Mouse (Mus musculus) erythroblast, embryonic 14.5 days (primary cell): ENCODE measurements around the gene Ggn. TPM values are rescaled to one million over a fixed set of nuclear protein-coding genes. Genes with fewer than 3 reads are reported as not detected.
A peak's percentile ranks its signal among the peaks of the same experiment; 100 is the strongest.
"Not testable (repeated sequence)": the region's sequence is repeated elsewhere in the genome, so short reads cannot be mapped to it uniquely, and the experiment has no call there.

Experiments used
- H3K27me3 ChIP-seq: 2 replicates; pipeline ENCODE4 v1.6.1; 2012; ENCODE audit warnings: inconsistent platforms; ENCODE audit not compliant: control insufficient read depth
- H3K36me3 ChIP-seq: 2 replicates; pipeline ENCODE4 v1.6.1; 2012; ENCODE audit warnings: mild to moderate bottlenecking, inconsistent platforms; ENCODE audit not compliant: control insufficient read depth
- H3K4me1 ChIP-seq: 2 replicates; pipeline ENCODE4 v1.6.1; 2012; ENCODE audit warnings: inconsistent platforms; ENCODE audit not compliant: control insufficient read depth
- H3K4me3 ChIP-seq: replicated peaks from 2 replicates; pipeline ENCODE3; 2012; ENCODE audit warnings: moderate library complexity, mild to moderate bottlenecking, inconsistent platforms
- H3K9me3 ChIP-seq: 2 replicates; pipeline ENCODE4 v1.6.1; 2012; ENCODE audit warnings: low read length, inconsistent platforms, mixed read lengths; ENCODE audit not compliant: control insufficient read depth
- GATA1 ChIP-seq: IDR thresholded peaks from 2 replicates; pipeline ENCODE4 v1.6.1; 2012; ENCODE audit warnings: low read length, inconsistent platforms, mixed read lengths
- TAL1 ChIP-seq: IDR thresholded peaks from 3 replicates; pipeline ENCODE4 v1.6.1; 2012; ENCODE audit warnings: low read length, inconsistent platforms, mixed read lengths
- polyA plus RNA-seq: library from polyadenylated mRNA; stranded (reverse); fragments of >175 nt; gene quantifications from 2 replicates; pipeline ENCODE4 v1.2.3, GENCODE M21; 2012

The Ggn gene
- polyA plus RNA-seq, 1 experiment: 0.07 TPM

- Histone ChIP-seq H3K9me3 (no peaks in the 10 kb centered on the region), H3K36me3 (no peaks in the 10 kb centered on the region), H3K4me1 (no peaks in the 10 kb centered on the region), H3K27me3 (no peaks in the 10 kb centered on the region), H3K4me3 (no peak overlapping the region)
- TF ChIP-seq GATA1: no peak
- no peak for TF ChIP-seq TAL1
These were observed 32.6 kb downstream of the Ggn start for GRCm38 (mm10) chr7:29202577-29202976.

DNA sequence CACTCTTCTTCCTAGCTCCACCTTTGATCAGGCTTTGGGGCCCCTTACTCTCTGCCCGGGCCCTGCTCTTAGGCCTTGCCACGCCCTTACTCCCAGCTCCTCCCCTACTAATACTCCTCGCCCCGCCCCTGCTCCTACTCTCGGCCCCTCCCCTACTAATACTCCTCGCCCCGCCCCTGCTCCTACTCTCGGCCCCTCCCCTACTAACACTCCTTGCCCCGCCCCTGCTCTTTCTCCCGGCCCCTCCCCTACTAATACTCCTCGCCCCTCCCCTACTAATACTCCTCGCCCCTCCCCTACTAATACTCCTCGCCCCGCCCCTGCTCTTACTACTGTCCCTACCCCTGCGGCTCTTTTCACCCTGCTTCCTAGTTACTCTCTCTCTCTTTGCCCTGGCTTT, 41.0 kb downstream of the Ggn start:
- not testable (repeated sequence) for H3K36me3 ChIP-seq, H3K9me3 ChIP-seq
- peaks cover 12% of the 10 kb centered on the region for H3K27me3 ChIP-seq
- H3K4me3 ChIP-seq: peak overlapping the region; percentile 48
- H3K4me1 ChIP-seq: peaks cover 26% of the 10 kb centered on the region

DNA sequence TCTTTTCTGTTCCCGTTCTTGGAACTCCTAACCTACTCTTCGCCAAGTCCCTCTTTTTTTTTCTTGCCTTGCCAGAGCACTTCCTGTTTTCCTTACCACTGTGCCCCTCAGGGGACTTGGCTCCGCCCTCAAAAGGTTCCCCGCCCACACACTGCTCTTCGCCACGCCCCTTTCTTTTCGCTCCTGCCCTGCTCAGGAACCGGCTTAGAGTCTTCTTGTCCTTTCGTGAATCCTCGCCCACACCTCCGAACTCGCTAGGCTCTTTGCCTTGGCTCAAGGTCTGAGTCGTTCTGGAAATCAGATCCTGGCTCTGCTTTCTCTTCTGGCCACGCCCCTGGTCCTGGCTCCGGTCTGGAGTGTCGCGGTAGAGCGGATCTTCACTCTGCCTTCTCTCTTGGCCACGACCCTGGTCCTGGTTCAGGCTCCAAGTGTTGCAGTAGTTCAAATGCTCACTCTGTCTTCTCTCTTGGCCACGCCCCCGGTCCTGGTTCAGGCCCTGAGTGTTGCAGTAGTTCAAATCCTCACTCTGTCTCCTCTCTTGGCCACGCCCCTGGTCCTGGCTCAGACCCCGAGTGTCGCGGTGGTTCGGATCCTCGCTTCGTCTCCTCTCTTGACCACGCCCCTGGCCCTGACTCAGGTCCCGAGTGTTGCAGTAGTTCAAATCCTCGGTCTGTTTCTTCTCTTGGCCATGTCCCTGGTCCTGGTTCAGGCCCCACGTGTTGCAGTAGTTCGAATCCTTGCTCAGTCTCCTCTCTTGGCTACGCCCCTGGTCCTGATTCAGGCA, 41.6 kb downstream of the Ggn start:
- H3K4me1 ChIP-seq: peaks cover 26% of the 10 kb centered on the region
- peaks cover 12% of the 10 kb centered on the region for H3K27me3 ChIP-seq
- H3K4me3 ChIP-seq: peak overlapping the region; percentile 48
- H3K9me3 ChIP-seq: peaks cover 4% of the 10 kb centered on the region; the same call in 1 of the 2 replicates
- TF ChIP-seq GATA1 (no peak), TAL1 (no peak)
- no peaks in the 10 kb centered on the region for H3K36me3 ChIP-seq

GRCm38 (mm10) chr7:29212199-29212765, 42.3 kb downstream of the Ggn start:
- Histone ChIP-seq H3K27me3 (peaks cover 12% of the 10 kb centered on the region), H3K9me3 (peaks cover 4% of the 10 kb centered on the region; the same call in 1 of the 2 replicates), H3K4me3 (peak overlapping the region; percentile 48), H3K36me3 (no peaks in the 10 kb centered on the region), H3K4me1 (peaks cover 26% of the 10 kb centered on the region)
- TF ChIP-seq TAL1 (no peak), GATA1 (no peak)

GRCm38 (mm10) chr7:29212775-29213560, 43.0 kb downstream of the Ggn start:
- H3K9me3 ChIP-seq, H3K4me3 ChIP-seq, H3K36me3 ChIP-seq: not testable (repeated sequence)
- Histone ChIP-seq H3K4me1 (peaks cover 26% of the 10 kb centered on the region), H3K27me3 (peaks cover 12% of the 10 kb centered on the region)

DNA sequence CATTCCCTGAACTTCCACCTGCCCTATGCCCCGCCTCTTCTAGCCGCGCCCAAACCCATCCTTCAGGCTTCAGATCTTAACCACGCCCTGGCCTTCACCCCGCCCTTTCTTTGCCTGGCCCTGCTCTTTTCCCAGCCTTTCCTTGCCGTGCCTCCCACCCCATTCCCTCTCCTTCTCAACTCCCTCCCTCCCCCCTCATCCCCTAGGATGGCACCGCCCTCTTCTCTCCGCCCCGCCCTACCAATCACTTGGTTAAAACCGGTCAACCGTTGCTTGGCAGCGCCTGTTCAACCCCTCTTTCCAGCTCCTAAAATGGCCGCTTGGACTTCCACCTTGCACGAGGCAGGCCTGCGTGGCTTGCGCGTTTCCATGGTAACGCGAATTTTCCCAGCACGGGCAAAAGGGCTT, 43.7 kb downstream of the Ggn start, which contains the start of gene Catsperg1:
TSS of gene Catsperg1 (minus strand) at position 361 of the 408 bp plus-strand sequence.
- Histone ChIP-seq H3K9me3 (peaks cover 4% of the 10 kb centered on the region; the same call in 1 of the 2 replicates), H3K4me3 (no peak within 1 kb of the TSS), H3K27me3 (peaks cover 12% of the 10 kb centered on the region), H3K36me3 (no peaks in the 10 kb centered on the region), H3K4me1 (peaks cover 26% of the 10 kb centered on the region)
- TF ChIP-seq TAL1: no peak

GRCm38 (mm10) chr7:29214236-29214635, 44.2 kb downstream of the Ggn start:
- H3K9me3 ChIP-seq: peaks cover 7% of the 10 kb centered on the region
- no peak overlapping the region for H3K4me3 ChIP-seq
- H3K36me3 ChIP-seq: no peaks in the 10 kb centered on the region
- TF ChIP-seq TAL1: no peak
- no peak for TF ChIP-seq GATA1
- H3K4me1 ChIP-seq: peaks cover 26% of the 10 kb centered on the region
- H3K27me3 ChIP-seq: peaks cover 12% of the 10 kb centered on the region

GRCm38 (mm10) chr7:29214846-29215245, 44.8 kb downstream of the Ggn start:
- Histone ChIP-seq H3K27me3 (peaks cover 12% of the 10 kb centered on the region), H3K4me1 (peaks cover 26% of the 10 kb centered on the region), H3K4me3 (no peak overlapping the region), H3K9me3 (peaks cover 13% of the 10 kb centered on the region), H3K36me3 (no peaks in the 10 kb centered on the region)
- no peak for TF ChIP-seq TAL1

Other genes starting within 250 kb of the Ggn start
- gene Actn4, start 207.9 kb upstream of the Ggn start, polyA plus RNA-seq: 86.9 and 109 TPM in 2 replicates
- 17.8 and 48.0 TPM in 2 replicates for gene Eif3k, start 188.3 kb upstream of the Ggn start, polyA plus RNA-seq
- 8.4 and 11.7 TPM in 2 replicates for gene Map4k1, start 188.2 kb upstream of the Ggn start, polyA plus RNA-seq
- gene Ryr1, start 45.0 kb upstream of the Ggn start, polyA plus RNA-seq: under 0.01 TPM in 1 of 2 replicates, not detected in the other
- 0.03 TPM in 1 of 2 replicates, not detected in the other for gene Rasgrp4, start 35.4 kb upstream of the Ggn start, polyA plus RNA-seq
- 1.1 TPM in 2 replicates for gene Fam98c, start 14.0 kb upstream of the Ggn start, polyA plus RNA-seq
- 0.03 and 0.04 TPM in 2 replicates for gene Spred3, start 201 bp downstream of the Ggn start, polyA plus RNA-seq
- 11.2 and 15.7 TPM in 2 replicates for gene Psmd8, start 10.5 kb downstream of the Ggn start, polyA plus RNA-seq
- gene Catsperg1, start 43.8 kb downstream of the Ggn start, polyA plus RNA-seq: not detected in 2 replicates
- gene Kcnk6, start 62.3 kb downstream of the Ggn start, polyA plus RNA-seq: 0.08 TPM in 1 of 2 replicates, not detected in the other
- gene Yif1b, start 68.1 kb downstream of the Ggn start, polyA plus RNA-seq: 6.4 and 6.9 TPM in 2 replicates
- 0.19 TPM in 1 of 2 replicates, not detected in the other for gene 2200002D01Rik, start 78.3 kb downstream of the Ggn start, polyA plus RNA-seq
- gene Spint2, start 111.7 kb downstream of the Ggn start, polyA plus RNA-seq: 0.50 and 0.57 TPM in 2 replicates
- 0.07 TPM in 1 of 2 replicates, not detected in the other for gene Ppp1r14a, start 119.1 kb downstream of the Ggn start, polyA plus RNA-seq
- gene Dpf1, start 133.7 kb downstream of the Ggn start, polyA plus RNA-seq: 0.06 and 0.13 TPM in 2 replicates